Mouse (Mus musculus): ENCODE measurements around the gene Fkbp8. TPM values are rescaled to one million over a fixed set of nuclear protein-coding genes. Genes with fewer than 3 reads are reported as not detected.

Fkbp8 gene
- polyA plus RNA-seq, 1 experiment from 2014 or later, result 353 TPM

DNA sequence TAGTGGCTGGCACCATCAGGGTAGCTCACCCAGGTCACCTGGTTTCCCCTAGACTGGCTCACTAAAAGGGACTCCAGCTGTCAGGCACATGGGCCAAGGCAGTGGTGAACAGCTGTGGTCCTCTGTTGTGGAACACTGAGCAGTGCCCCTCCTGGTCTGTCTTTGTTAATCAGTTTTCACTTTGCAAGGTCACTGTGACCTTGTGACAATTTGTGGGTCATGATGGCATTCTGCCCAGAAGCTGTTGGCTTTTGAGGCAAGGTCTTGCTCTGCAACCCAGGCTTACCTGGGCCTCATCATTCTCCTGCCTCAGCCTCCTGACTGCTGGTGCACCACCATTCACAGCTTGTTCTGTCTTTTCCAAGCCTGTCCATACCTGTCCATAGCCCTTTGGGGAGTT is 42.8 kb downstream of the Fkbp8 start:
- peaks cover 18% of the 10 kb centered on the region for H3K36me3 ChIP-seq
- no peaks in the 10 kb centered on the region for H3K9me3 ChIP-seq
- no peak overlapping the region for H3K9ac ChIP-seq
- peaks cover 5% of the 10 kb centered on the region; the same call in 1 of the 2 replicates for H3K4me1 ChIP-seq
- no peaks in the 10 kb centered on the region for H3K27me3 ChIP-seq (replicated peaks)
- H3K4me2 ChIP-seq (replicated peaks), result no peak overlapping the region
- H3K27ac ChIP-seq, result no peak overlapping the region
- H3K4me3 ChIP-seq, result no peak overlapping the region
- ATAC-seq (ENCODE audit: low FRiP score, low read depth), result no peak

DNA sequence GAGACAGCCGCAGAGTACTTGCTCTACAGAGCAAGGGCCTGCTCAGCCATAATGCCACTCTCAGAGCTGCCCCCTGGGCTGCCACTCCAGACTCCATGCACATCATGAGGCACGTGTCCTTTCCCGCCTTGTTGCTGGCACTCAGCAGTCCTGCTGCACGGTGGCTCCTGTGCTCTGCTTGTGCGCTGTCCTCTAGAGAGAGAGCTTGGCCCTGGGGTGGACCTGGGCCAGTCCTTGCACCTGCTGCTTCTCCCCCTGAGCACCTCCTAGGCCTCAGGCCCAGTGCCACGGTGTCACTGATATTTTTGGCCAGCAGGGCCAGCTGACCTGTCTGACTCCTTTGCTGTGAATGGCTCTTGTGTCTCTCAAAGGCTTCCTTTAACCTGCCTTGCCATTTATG is 43.5 kb downstream of the Fkbp8 start:
- Histone ChIP-seq H3K9me3 (no peaks in the 10 kb centered on the region), H3K4me2 (replicated peaks) (no peak overlapping the region), H3K4me3 (no peak overlapping the region), H3K4me1 (no peaks in the 10 kb centered on the region), H3K27me3 (replicated peaks) (no peaks in the 10 kb centered on the region), H3K36me3 (peaks cover 20% of the 10 kb centered on the region), H3K27ac (no peak overlapping the region), H3K9ac (no peak overlapping the region)
- ATAC-seq (ENCODE audit: low FRiP score, low read depth), result no peak
- 83% methylated on average over 6 of the region's 6 CpGs for WGBS

DNA sequence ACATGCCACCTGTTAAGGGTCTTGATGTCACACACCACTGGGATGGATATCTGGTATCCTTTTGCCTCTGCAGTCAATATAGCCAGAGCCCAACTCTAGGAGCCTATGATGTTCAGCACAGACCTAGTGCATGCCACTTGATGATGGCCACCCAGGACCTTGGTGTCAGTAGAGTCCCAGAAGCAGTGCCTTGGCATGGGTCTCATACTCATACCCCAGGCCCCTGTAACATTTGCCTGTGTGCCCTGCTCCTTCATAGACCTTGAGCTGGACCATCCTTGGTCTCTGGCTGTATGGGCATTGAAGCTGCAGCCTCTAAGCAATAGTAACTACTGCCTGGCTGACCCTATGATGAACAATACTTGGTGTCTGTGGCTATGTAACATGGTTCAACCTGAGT is 46.8 kb downstream of the Fkbp8 start:
- H3K36me3 ChIP-seq, result peaks cover 34% of the 10 kb centered on the region
- ATAC-seq (ENCODE audit: low FRiP score, low read depth), result no peak
- H3K27ac ChIP-seq, result no peak overlapping the region
- H3K27me3 ChIP-seq (replicated peaks), result no peaks in the 10 kb centered on the region
- H3K9ac ChIP-seq, result no peak overlapping the region
- H3K4me1 ChIP-seq, result no peaks in the 10 kb centered on the region
- H3K9me3 ChIP-seq, result no peaks in the 10 kb centered on the region
- H3K4me2 ChIP-seq (replicated peaks), result no peak overlapping the region
- H3K4me3 ChIP-seq, result no peak overlapping the region

DNA sequence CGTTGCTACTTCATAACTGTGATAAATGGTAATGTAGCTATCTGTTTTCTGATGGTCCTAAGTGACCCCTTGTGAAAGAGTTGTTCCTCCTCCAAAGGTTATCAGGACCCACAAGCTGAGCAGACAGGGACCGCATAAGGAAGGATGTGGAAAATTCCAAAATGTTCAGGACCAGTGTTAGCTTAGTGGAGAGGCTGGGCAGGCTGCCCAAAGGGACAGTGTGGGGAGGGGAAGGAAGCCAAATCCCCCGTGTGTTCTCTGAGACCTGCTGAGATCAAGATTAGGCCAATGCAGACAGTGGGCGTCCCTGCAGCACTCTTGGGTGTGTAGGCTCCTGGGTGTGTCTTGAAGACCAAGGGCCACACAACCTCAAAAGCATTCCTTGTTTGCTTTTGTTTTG is 47.4 kb downstream of the Fkbp8 start:
- no peak overlapping the region for H3K9ac ChIP-seq
- H3K4me1 ChIP-seq, result no peaks in the 10 kb centered on the region
- ATAC-seq (ENCODE audit: low FRiP score, low read depth), result no peak
- WGBS, result 89% methylated on average over 4 of the region's 4 CpGs
- no peak overlapping the region for H3K4me3 ChIP-seq
- no peaks in the 10 kb centered on the region for H3K9me3 ChIP-seq
- H3K27me3 ChIP-seq (replicated peaks), result no peaks in the 10 kb centered on the region
- H3K36me3 ChIP-seq, result peaks cover 36% of the 10 kb centered on the region
- H3K27ac ChIP-seq, result no peak overlapping the region
- no peak overlapping the region for H3K4me2 ChIP-seq (replicated peaks)

DNA sequence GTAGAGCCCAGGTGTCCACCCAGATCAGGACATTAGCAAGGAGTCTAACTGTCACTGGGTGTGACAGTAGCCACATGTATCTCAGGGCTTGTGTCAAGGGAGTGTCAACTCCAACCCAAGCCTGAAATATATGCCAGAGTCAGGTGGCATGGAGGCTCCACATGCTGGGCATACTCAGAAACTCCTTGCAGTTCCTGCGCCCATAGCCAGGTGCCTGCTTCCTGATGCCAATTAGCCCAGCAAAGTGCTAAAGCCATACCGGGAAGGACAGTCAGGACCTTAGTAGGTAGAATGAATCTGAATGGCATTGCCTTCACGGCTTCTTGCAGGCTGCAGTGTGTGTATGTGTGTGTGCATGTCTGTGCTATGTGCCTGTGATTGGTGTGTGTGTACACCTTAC is 49.7 kb downstream of the Fkbp8 start:
- Histone ChIP-seq H3K27ac (no peak overlapping the region), H3K9ac (no peak overlapping the region), H3K4me3 (no peak overlapping the region), H3K9me3 (no peaks in the 10 kb centered on the region), H3K4me2 (replicated peaks) (no peak overlapping the region), H3K27me3 (replicated peaks) (no peaks in the 10 kb centered on the region), H3K36me3 (peaks cover 57% of the 10 kb centered on the region), H3K4me1 (no peaks in the 10 kb centered on the region)
- 94% methylated on average over 3 of the region's 3 CpGs for WGBS
- ATAC-seq (ENCODE audit: low FRiP score, low read depth), result no peak

DNA sequence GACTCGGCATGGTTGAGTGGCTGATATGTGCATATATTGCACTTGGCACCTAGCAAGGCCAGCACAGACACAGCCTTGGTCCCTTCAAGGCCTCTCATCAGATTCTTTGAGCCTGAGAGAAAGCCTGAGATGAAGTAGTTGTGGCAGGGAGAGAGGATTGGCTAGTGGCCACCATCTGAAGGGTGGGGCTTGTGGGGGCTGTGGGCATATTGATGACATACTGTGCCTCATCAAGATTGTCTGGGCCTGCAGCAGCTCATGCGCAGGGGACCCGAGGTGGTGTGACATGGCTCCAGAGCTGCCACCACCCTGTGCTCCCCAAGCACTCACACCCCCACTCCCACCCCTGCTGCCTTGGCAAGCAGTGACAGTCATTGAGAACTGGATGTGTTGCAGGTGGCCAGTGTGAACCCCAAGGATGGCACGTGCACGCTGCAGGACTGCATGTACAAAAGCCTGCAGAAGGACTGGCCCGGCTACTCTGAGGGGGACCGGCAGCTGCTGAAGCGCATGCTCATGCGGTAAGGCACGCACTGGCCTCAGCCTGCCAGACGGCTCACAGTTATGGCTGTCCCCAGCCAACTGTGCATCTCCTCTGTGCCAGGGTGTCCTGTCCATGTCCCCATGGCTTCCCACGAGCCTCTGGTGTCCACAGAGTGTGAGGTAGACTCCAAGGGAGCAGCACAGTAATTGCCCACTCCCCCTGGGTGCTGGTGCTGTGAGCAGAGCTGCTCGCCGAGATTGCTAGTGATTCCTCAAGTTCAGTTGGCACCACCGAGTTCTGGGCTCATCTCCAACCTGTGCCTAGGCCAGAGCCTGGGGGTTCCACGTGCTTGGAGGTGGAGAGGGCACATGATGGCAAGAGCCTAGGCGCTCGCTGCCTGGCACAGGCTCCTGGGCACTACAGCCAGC is 56.2 kb downstream of the Fkbp8 start:
- Histone ChIP-seq H3K36me3 (peaks cover 84% of the 10 kb centered on the region), H3K27me3 (replicated peaks) (no peaks in the 10 kb centered on the region), H3K9ac (no peak overlapping the region), H3K4me1 (no peaks in the 10 kb centered on the region), H3K27ac (no peak overlapping the region), H3K9me3 (no peaks in the 10 kb centered on the region), H3K4me2 (replicated peaks) (no peak overlapping the region), H3K4me3 (no peak overlapping the region)
- no peak for ATAC-seq (ENCODE audit: low FRiP score, low read depth)
- 95% methylated on average over 18 of the region's 18 CpGs for WGBS

DNA sequence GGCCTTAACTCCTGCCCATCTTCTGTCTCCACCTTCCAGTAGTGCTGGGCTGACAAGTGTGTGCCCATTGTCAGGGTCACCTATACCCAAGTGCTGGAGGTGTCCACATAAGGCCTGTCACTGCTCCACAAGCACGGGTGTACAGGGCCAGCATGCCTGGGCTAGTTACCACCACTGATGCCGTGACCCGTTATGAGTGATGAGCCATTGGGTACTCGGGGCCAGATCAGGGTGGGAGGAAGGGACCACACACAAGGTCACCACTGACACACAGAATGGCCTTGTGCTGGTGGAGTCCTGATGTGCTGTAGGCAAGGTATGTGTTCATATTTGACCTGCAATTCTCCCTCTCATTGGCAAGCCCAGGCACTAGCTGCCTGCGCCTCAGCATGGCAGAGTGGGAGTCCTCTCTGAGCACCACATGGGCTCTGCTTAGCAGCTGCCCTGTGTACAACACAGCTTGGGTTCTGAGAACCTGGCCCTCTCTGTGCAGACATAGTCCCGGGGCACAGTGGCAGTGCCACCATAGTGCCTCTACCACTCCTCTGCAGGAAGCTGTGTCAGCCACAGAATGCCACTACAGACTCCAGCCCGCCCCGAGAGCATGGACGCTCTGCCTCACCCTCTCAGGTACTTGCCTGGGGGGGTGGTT is 57.2 kb downstream of the Fkbp8 start:
- ATAC-seq (ENCODE audit: low FRiP score, low read depth), result peak; percentile 25
- Histone ChIP-seq H3K4me1 (no peaks in the 10 kb centered on the region), H3K9me3 (no peaks in the 10 kb centered on the region), H3K27ac (no peak overlapping the region), H3K4me2 (replicated peaks) (no peak overlapping the region), H3K27me3 (replicated peaks) (no peaks in the 10 kb centered on the region), H3K9ac (no peak overlapping the region), H3K4me3 (no peak overlapping the region), H3K36me3 (peaks cover 85% of the 10 kb centered on the region)
- WGBS, result 88% methylated on average over 9 of the region's 9 CpGs

Other genes with a start within 250 kb of the Fkbp8 start
- gene Homer3, start 244.9 kb upstream of the Fkbp8 start, polyA plus RNA-seq (2016; fragmentation: Nextera tagmentation; extraction: Ambion mirVana), result 94.3 and 99.6 TPM in 2 replicates
- 50.4 and 50.8 TPM in 2 replicates for gene Ddx49, start 225.2 kb upstream of the Fkbp8 start, polyA plus RNA-seq (2016; fragmentation: Nextera tagmentation; extraction: Ambion mirVana)
- gene Cope, start 225.2 kb upstream of the Fkbp8 start, polyA plus RNA-seq (2016; fragmentation: Nextera tagmentation; extraction: Ambion mirVana), result 266 and 267 TPM in 2 replicates
- gene Cers1, start 211.9 kb upstream of the Fkbp8 start, polyA plus RNA-seq (2016; fragmentation: Nextera tagmentation; extraction: Ambion mirVana), result 13.7 and 16.4 TPM in 2 replicates
- 2.3 and 3.9 TPM in 2 replicates for gene Gdf1, start 197.9 kb upstream of the Fkbp8 start, polyA plus RNA-seq (2016; fragmentation: Nextera tagmentation; extraction: Ambion mirVana)
- 29.4 and 31.3 TPM in 2 replicates for gene Upf1, start 174.4 kb upstream of the Fkbp8 start, polyA plus RNA-seq (2016; fragmentation: Nextera tagmentation; extraction: Ambion mirVana)
- 0.42 and 0.68 TPM in 2 replicates for gene Comp, start 154.2 kb upstream of the Fkbp8 start, polyA plus RNA-seq (2016; fragmentation: Nextera tagmentation; extraction: Ambion mirVana)
- gene Crtc1, start 88.1 kb upstream of the Fkbp8 start, polyA plus RNA-seq (2016; fragmentation: Nextera tagmentation; extraction: Ambion mirVana), result 22.3 and 24.6 TPM in 2 replicates
- 20.4 and 22.5 TPM in 2 replicates for gene Klhl26, start 50.8 kb upstream of the Fkbp8 start, polyA plus RNA-seq (2016; fragmentation: Nextera tagmentation; extraction: Ambion mirVana)
- 37.9 and 38.3 TPM in 2 replicates for gene Tmem59l, start 40.4 kb upstream of the Fkbp8 start, polyA plus RNA-seq (2016; fragmentation: Nextera tagmentation; extraction: Ambion mirVana)
- gene Crlf1, start 34.6 kb upstream of the Fkbp8 start, polyA plus RNA-seq (2016; fragmentation: Nextera tagmentation; extraction: Ambion mirVana), result 1.9 and 4.5 TPM in 2 replicates
- gene Rex1bd, start 21.0 kb upstream of the Fkbp8 start, polyA plus RNA-seq (2016; fragmentation: Nextera tagmentation; extraction: Ambion mirVana), result 123 and 135 TPM in 2 replicates
- 766 and 781 TPM in 2 replicates for gene Uba52, start 16.9 kb upstream of the Fkbp8 start, polyA plus RNA-seq (2016; fragmentation: Nextera tagmentation; extraction: Ambion mirVana)
- gene Kxd1, start 232 bp downstream of the Fkbp8 start, polyA plus RNA-seq (2016; fragmentation: Nextera tagmentation; extraction: Ambion mirVana), result 45.5 and 50.3 TPM in 2 replicates
- gene Ell, start 11.7 kb downstream of the Fkbp8 start, polyA plus RNA-seq (2016; fragmentation: Nextera tagmentation; extraction: Ambion mirVana), result 17.8 and 19.5 TPM in 2 replicates
- gene Isyna1, start 66.6 kb downstream of the Fkbp8 start, polyA plus RNA-seq (2016; fragmentation: Nextera tagmentation; extraction: Ambion mirVana), result 116 TPM in 2 replicates
- 139 and 144 TPM in 2 replicates for gene Ssbp4, start 81.1 kb downstream of the Fkbp8 start, polyA plus RNA-seq (2016; fragmentation: Nextera tagmentation; extraction: Ambion mirVana)
- gene Lrrc25, start 88.4 kb downstream of the Fkbp8 start, polyA plus RNA-seq (2016; fragmentation: Nextera tagmentation; extraction: Ambion mirVana), result 0.68 and 1.3 TPM in 2 replicates
- gene Gdf15, start 104.7 kb downstream of the Fkbp8 start, polyA plus RNA-seq (2016; fragmentation: Nextera tagmentation; extraction: Ambion mirVana), result 0.14 TPM in 1 of 2 replicates, not detected in the other
- gene Pgpep1, start 132.7 kb downstream of the Fkbp8 start, polyA plus RNA-seq (2016; fragmentation: Nextera tagmentation; extraction: Ambion mirVana), result 181 and 188 TPM in 2 replicates
- gene Lsm4, start 145.5 kb downstream of the Fkbp8 start, polyA plus RNA-seq (2016; fragmentation: Nextera tagmentation; extraction: Ambion mirVana), result 264 and 277 TPM in 2 replicates
- gene Jund, start 171.2 kb downstream of the Fkbp8 start, polyA plus RNA-seq (2016; fragmentation: Nextera tagmentation; extraction: Ambion mirVana), result 248 and 267 TPM in 2 replicates
- gene Iqcn, start 175.7 kb downstream of the Fkbp8 start, polyA plus RNA-seq (2016; fragmentation: Nextera tagmentation; extraction: Ambion mirVana), result 0.06 and 0.16 TPM in 2 replicates
- not detected in 2 replicates for gene Gm3336, start 190.8 kb downstream of the Fkbp8 start, polyA plus RNA-seq (2016; fragmentation: Nextera tagmentation; extraction: Ambion mirVana)
- gene Pde4c, start 196.0 kb downstream of the Fkbp8 start, polyA plus RNA-seq (2016; fragmentation: Nextera tagmentation; extraction: Ambion mirVana), result 0.19 and 0.41 TPM in 2 replicates
- gene Rab3a, start 227.0 kb downstream of the Fkbp8 start, polyA plus RNA-seq (2016; fragmentation: Nextera tagmentation; extraction: Ambion mirVana), result 184 and 199 TPM in 2 replicates
- 45.0 and 51.2 TPM in 2 replicates for gene Mpv17l2, start 233.2 kb downstream of the Fkbp8 start, polyA plus RNA-seq (2016; fragmentation: Nextera tagmentation; extraction: Ambion mirVana)
- gene Pik3r2, start 249.0 kb downstream of the Fkbp8 start, polyA plus RNA-seq (2016; fragmentation: Nextera tagmentation; extraction: Ambion mirVana), result 84.0 and 84.6 TPM in 2 replicates

Data from neural tube, embryonic 12.5 days (tissue).